Mouse (Mus musculus) central nervous system, embryonic 11.5 days (tissue): Measurements from ENCODE around the gene AY358078. TPM values are rescaled to one million over a fixed set of nuclear protein-coding genes. Genes with fewer than 3 reads are reported as not detected.

Experiments used
- polyA plus RNA-seq: library from polyadenylated mRNA; depleted of rRNA; stranded (reverse); fragments of >200 nt; gene quantifications from 2 replicates; pipeline ENCODE4 v1.2.3, GENCODE M21; 2012; rRNA removed

AY358078 gene
- polyA plus RNA-seq = not detected in 2 replicates

DNA sequence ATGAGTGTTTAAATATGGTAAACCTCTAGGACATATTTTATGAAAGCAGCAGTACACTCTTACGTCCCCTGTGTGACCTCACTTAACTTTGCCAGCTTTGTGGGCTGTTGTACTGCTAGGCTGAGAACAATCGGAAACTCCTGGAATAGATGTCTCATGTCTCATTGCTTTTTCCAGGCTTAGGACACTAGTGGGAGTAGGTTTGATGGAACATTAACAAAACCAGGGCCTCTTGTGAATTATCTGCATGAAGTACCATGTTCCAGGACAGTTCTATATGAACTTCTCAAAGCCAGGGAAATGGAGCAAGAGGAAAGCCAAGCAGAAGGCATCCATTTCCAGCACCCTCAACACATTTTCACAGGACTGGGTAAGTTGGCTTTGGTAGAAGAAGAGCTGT, at the start of gene AY358078:
Gene AY358078 (plus strand): TSS at position 301 of the 400 bp plus-strand sequence.

DNA sequence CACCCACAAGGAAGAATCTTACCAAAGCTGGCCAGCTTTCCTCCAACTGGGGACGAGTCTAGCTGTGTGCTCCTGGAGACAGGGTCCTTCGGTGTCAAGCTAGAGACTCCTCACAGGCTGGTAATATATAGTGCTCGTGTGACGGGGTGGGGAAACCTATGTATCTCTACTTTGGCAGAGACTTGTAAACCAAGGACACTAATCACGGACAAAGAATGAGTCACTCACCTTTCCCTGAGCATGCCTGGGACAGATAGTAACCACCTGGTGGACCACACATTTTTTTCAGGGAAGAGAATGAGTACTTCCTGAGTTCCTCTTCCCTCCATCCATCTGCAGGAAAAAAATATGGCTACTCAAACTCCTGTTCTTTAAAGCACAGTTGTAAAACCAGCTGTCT, 26.4 kb upstream of the AY358078 start, which contains the start of gene Ang4:
Gene Ang4 (minus strand): TSS at position 101 of the 400 bp plus-strand sequence.

DNA sequence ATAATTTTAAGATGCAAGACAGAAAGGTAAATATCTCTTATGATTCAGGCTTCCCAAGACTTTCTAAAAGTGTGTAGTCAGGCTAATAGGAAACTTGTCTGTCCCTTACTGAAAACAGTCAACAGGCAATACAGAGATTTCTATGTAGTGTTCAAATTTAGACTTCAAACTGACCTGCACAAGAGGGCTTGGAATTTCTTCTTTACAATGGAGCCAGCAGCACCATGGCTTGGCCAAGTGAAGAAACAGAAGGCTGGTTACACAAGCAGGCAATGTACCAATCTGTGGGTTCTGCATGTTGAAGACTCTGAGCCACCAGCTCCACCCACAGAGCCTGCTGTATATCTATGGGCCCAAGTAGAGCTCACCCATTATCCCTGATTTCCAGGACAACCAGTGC, 53.6 kb downstream of the AY358078 start, which contains the start of gene Ear6:
Gene Ear6 (plus strand): TSS at position 301 of the 400 bp plus-strand sequence.

Other genes starting within 250 kb of the AY358078 start
- gene Gm5622, start 247.3 kb upstream of the AY358078 start, polyA plus RNA-seq = not detected in 2 replicates
- gene Gm17175, start 226.0 kb upstream of the AY358078 start, polyA plus RNA-seq = not detected in 2 replicates
- gene Gm17174, start 207.9 kb upstream of the AY358078 start, polyA plus RNA-seq = not detected in 2 replicates
- gene Gm17078, start 188.7 kb upstream of the AY358078 start, polyA plus RNA-seq = not detected in 2 replicates
- not detected in 2 replicates for gene Gm4181, start 164.4 kb upstream of the AY358078 start, polyA plus RNA-seq
- not detected in 2 replicates for gene Gm17079, start 104.6 kb upstream of the AY358078 start, polyA plus RNA-seq
- not detected in 2 replicates for gene Gm5800, start 82.9 kb upstream of the AY358078 start, polyA plus RNA-seq
- gene Ang4, start 26.5 kb upstream of the AY358078 start, polyA plus RNA-seq = not detected in 2 replicates
- 1.4 and 2.7 TPM in 2 replicates for gene Ear6, start 53.7 kb downstream of the AY358078 start, polyA plus RNA-seq
- gene Mettl17, start 84.8 kb downstream of the AY358078 start, polyA plus RNA-seq = 40.3 and 57.0 TPM in 2 replicates
- gene Slc39a2, start 92.8 kb downstream of the AY358078 start, polyA plus RNA-seq = 3.3 and 3.7 TPM in 2 replicates
- gene Ndrg2, start 114.1 kb downstream of the AY358078 start, polyA plus RNA-seq = 10.3 and 13.9 TPM in 2 replicates
- not detected in 2 replicates for gene Tppp2, start 118.4 kb downstream of the AY358078 start, polyA plus RNA-seq
- not detected in 2 replicates for gene Rnase13, start 122.7 kb downstream of the AY358078 start, polyA plus RNA-seq
- gene Arhgef40, start 184.7 kb downstream of the AY358078 start, polyA plus RNA-seq = 94.3 and 142 TPM in 2 replicates
- gene Tmem253, start 215.6 kb downstream of the AY358078 start, polyA plus RNA-seq = 1.6 and 1.7 TPM in 2 replicates
- 172 and 232 TPM in 2 replicates for gene Zfp219, start 220.7 kb downstream of the AY358078 start, polyA plus RNA-seq
- not detected in 2 replicates for gene Olfr221, start 242.4 kb downstream of the AY358078 start, polyA plus RNA-seq